Mouse (Mus musculus) erythroblast, embryonic 14.5 days (primary cell): ENCODE results near the gene Vmn1r31. TPM values are rescaled to one million over a fixed set of nuclear protein-coding genes. Genes with fewer than 3 reads are reported as not detected.

Experiments used
- H3K27me3 ChIP-seq: 2 replicates; pipeline ENCODE4 v1.6.1; 2012; ENCODE audit warnings: inconsistent platforms; ENCODE audit not compliant: control insufficient read depth
- H3K36me3 ChIP-seq: 2 replicates; pipeline ENCODE4 v1.6.1; 2012; ENCODE audit warnings: mild to moderate bottlenecking, inconsistent platforms; ENCODE audit not compliant: control insufficient read depth
- H3K4me1 ChIP-seq: 2 replicates; pipeline ENCODE4 v1.6.1; 2012; ENCODE audit warnings: inconsistent platforms; ENCODE audit not compliant: control insufficient read depth
- H3K4me3 ChIP-seq: replicated peaks from 2 replicates; pipeline ENCODE3; 2012; ENCODE audit warnings: moderate library complexity, mild to moderate bottlenecking, inconsistent platforms
- H3K9me3 ChIP-seq: 2 replicates; pipeline ENCODE4 v1.6.1; 2012; ENCODE audit warnings: low read length, inconsistent platforms, mixed read lengths; ENCODE audit not compliant: control insufficient read depth
- GATA1 ChIP-seq: IDR thresholded peaks from 2 replicates; pipeline ENCODE4 v1.6.1; 2012; ENCODE audit warnings: low read length, inconsistent platforms, mixed read lengths
- TAL1 ChIP-seq: IDR thresholded peaks from 3 replicates; pipeline ENCODE4 v1.6.1; 2012; ENCODE audit warnings: low read length, inconsistent platforms, mixed read lengths
- polyA plus RNA-seq: library from polyadenylated mRNA; stranded (reverse); fragments of >175 nt; gene quantifications from 2 replicates; pipeline ENCODE4 v1.2.3, GENCODE M21; 2012

Gene Vmn1r31
- polyA plus RNA-seq, result not detected in 2 replicates

DNA sequence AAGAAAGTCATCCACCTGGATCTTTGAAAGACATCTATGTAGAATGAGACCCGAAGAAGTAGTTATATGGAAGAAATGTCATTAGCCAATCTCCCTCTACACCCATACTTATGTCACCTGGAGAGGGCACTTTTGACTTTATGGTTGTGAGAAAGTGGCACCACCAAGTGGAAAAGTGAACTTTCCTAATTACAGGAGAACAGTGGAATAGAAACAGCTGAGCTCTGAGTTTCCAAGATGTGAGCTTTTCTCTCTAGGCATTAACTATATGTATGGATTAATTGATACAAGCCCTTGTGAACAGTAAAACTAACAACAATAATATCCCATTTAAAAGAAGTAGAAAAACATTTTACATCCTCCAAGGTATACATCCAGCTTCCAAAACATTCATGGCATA, at the start of gene Vmn1r31:
Gene Vmn1r31, minus strand, starts transcription at position 101 of the 400 bp plus-strand sequence.
- Histone ChIP-seq H3K36me3 (no peaks in the 10 kb centered on the region), H3K4me1 (no peaks in the 10 kb centered on the region), H3K27me3 (no peaks in the 10 kb centered on the region), H3K4me3 (no peak within 1 kb of the TSS), H3K9me3 (no peaks in the 10 kb centered on the region)
- TF ChIP-seq GATA1, result no peak
- no peak for TF ChIP-seq TAL1

DNA sequence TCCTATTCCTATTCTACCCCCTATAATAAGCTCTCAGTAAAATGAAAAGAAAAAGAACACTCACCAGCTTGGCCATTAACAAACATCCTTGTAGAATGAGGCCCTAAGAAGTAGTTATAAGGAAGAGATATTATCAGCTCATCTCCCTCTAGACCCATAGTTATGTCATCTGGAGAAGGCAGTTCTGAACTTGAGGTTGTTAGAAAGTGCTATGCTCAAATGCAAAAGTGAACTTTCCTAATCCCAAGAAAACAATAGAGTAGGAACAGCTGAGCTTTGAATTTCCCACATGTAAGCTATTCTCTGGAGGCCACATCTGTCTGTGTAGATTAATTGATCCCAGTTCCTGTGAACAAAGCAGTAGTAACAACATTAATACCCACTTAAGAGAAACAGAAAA, 31.8 kb downstream of the Vmn1r31 start, which contains the start of gene Vmn1r30:
Gene Vmn1r30, minus strand, starts transcription at position 101 of the 400 bp plus-strand sequence.
- no peaks in the 10 kb centered on the region for H3K4me1 ChIP-seq
- no peaks in the 10 kb centered on the region for H3K9me3 ChIP-seq
- H3K36me3 ChIP-seq, result no peaks in the 10 kb centered on the region
- H3K4me3 ChIP-seq, result no peak within 1 kb of the TSS
- H3K27me3 ChIP-seq, result no peaks in the 10 kb centered on the region
- no peak for TF ChIP-seq TAL1
- no peak for TF ChIP-seq GATA1

Other genes starting within 250 kb of the Vmn1r31 start
- not detected in 2 replicates for gene Vmn1r28, start 213.3 kb downstream of the Vmn1r31 start, polyA plus RNA-seq
- not detected in 2 replicates for gene Vmn1r29, start 173.8 kb downstream of the Vmn1r31 start, polyA plus RNA-seq
- gene Vmn1r30, start 31.9 kb downstream of the Vmn1r31 start, polyA plus RNA-seq, result not detected in 2 replicates
- 6.8 and 7.5 TPM in 2 replicates for gene Abcg2, start 109.2 kb upstream of the Vmn1r31 start, polyA plus RNA-seq